Mouse (Mus musculus) limb, embryonic 11.5 days (tissue): Measurements from ENCODE around the gene Lbh. TPM values are rescaled to one million over a fixed set of nuclear protein-coding genes. Genes with fewer than 3 reads are reported as not detected.

ENCODE experiments used
- ATAC-seq: fragments of 200-750 bp; cut with Nextera tagmentation; 2 replicates; pipeline ENCODE4 v1.8.0; 2017; ENCODE audit warnings: low read depth; ENCODE audit not compliant: insufficient number of reproducible peaks, low FRiP score, low TSS enrichment
- DNase-seq: peaks from one replicate; pipeline ENCODE4 v3.0.0-alpha.2; 2015; ENCODE audit warnings: low spot score
- H3K27ac ChIP-seq: fragments of 300-500 bp; sonication (generic); replicated peaks from 2 replicates; pipeline ENCODE4 v1.5.1; 2014; ENCODE audit warnings: low read depth, mild to moderate bottlenecking, low read length
- H3K27me3 ChIP-seq: fragments of 300-500 bp; sonication (generic); 2 replicates; pipeline ENCODE4 v1.6.1; 2014; ENCODE audit warnings: mild to moderate bottlenecking, low read length, mixed read lengths; ENCODE audit not compliant: control insufficient read depth, insufficient read depth
- H3K36me3 ChIP-seq: fragments of 300-500 bp; sonication (generic); 2 replicates; pipeline ENCODE4 v1.6.1; 2014; ENCODE audit warnings: mild to moderate bottlenecking, low read length, moderate library complexity, mixed read lengths; ENCODE audit not compliant: control insufficient read depth, insufficient read depth
- H3K4me1 ChIP-seq: fragments of 300-500 bp; sonication (generic); 2 replicates; pipeline ENCODE4 v1.6.1; 2014; ENCODE audit warnings: low read length, mixed read lengths; ENCODE audit not compliant: control insufficient read depth, insufficient read depth
- H3K4me2 ChIP-seq: fragments of 300-500 bp; sonication (generic); 2 replicates; pipeline ENCODE4 v1.6.1; 2014; ENCODE audit warnings: low read depth, mild to moderate bottlenecking, moderate library complexity; ENCODE audit not compliant: severe bottlenecking
- H3K4me3 ChIP-seq: fragments of 300-500 bp; sonication (generic); 2 replicates; pipeline ENCODE4 v1.5.1; 2014; ENCODE audit warnings: low read depth, low read length
- H3K9ac ChIP-seq: fragments of 300-500 bp; sonication (generic); 2 replicates; pipeline ENCODE4 v1.6.1; 2014; ENCODE audit warnings: mild to moderate bottlenecking, low read length
- H3K9me3 ChIP-seq: fragments of 300-500 bp; sonication (generic); 2 replicates; pipeline ENCODE4 v1.6.1; 2016; ENCODE audit warnings: low read length; ENCODE audit not compliant: control insufficient read depth
- WGBS: fragments of 180-500 bp; shearing (Covaris S2); extraction: QIAGEN DNeasy Blood & Tissue Kit; methylation state at CpG from one replicate; pipeline ENCODE4 v1.1.7; 2014; 5-methylcytosine and 5-hydroxymethylcytosine counted together
- polyA plus RNA-seq: library from polyadenylated mRNA; unstranded; fragments of >200 nt; fragmentation: Nextera tagmentation; extraction: Ambion mirVana; gene quantifications from 2 replicates; pipeline ENCODE4 v1.2.1, GENCODE M21; 2014

The Lbh gene
- polyA plus RNA-seq, 1 experiment from 2014 or later = 3.6 TPM

GRCm38 (mm10) chr17:72976258-72977231, 58.4 kb downstream of the Lbh start:
- WGBS = 73% methylated on average over 11 of the region's 11 CpGs
- Histone ChIP-seq H3K27ac (no peak overlapping the region), H3K9me3 (no peaks in the 10 kb centered on the region), H3K9ac (no peak overlapping the region), H3K4me1 (no peaks in the 10 kb centered on the region), H3K27me3 (no peaks in the 10 kb centered on the region), H3K4me3 (no peak overlapping the region), H3K36me3 (no peaks in the 10 kb centered on the region), H3K4me2 (no peak overlapping the region)
- DNase-seq (no peak), ATAC-seq (no peak)

GRCm38 (mm10) chr17:72977616-72978015, 59.5 kb downstream of the Lbh start:
- DNase-seq = no peak
- no peak overlapping the region for H3K27ac ChIP-seq
- no peaks in the 10 kb centered on the region for H3K4me1 ChIP-seq
- no peaks in the 10 kb centered on the region for H3K27me3 ChIP-seq
- WGBS = 85% methylated on average over 1 of the region's 1 CpGs
- H3K9me3 ChIP-seq = no peaks in the 10 kb centered on the region
- H3K36me3 ChIP-seq = no peaks in the 10 kb centered on the region
- ATAC-seq = no peak
- no peak overlapping the region for H3K4me3 ChIP-seq
- H3K9ac ChIP-seq = no peak overlapping the region
- H3K4me2 ChIP-seq = no peak overlapping the region

GRCm38 (mm10) chr17:72982156-72982555, 64.1 kb downstream of the Lbh start:
- ATAC-seq (no peak), DNase-seq (no peak)
- Histone ChIP-seq H3K9ac (no peak overlapping the region), H3K9me3 (no peaks in the 10 kb centered on the region), H3K27me3 (no peaks in the 10 kb centered on the region), H3K27ac (no peak overlapping the region), H3K4me2 (no peak overlapping the region), H3K36me3 (no peaks in the 10 kb centered on the region), H3K4me3 (no peak overlapping the region), H3K4me1 (no peaks in the 10 kb centered on the region)
- 89% methylated on average over 6 of the region's 6 CpGs for WGBS

- no peak for ATAC-seq
These were observed 65.4 kb downstream of the Lbh start for GRCm38 (mm10) chr17:72983471-72983870.

GRCm38 (mm10) chr17:72989025-72989424, 70.9 kb downstream of the Lbh start:
- no peak overlapping the region for H3K4me3 ChIP-seq
- H3K4me1 ChIP-seq = no peaks in the 10 kb centered on the region
- no peak for DNase-seq
- WGBS = 88% methylated on average over 6 of the region's 6 CpGs
- H3K4me2 ChIP-seq = no peak overlapping the region
- H3K27ac ChIP-seq = no peak overlapping the region
- H3K9ac ChIP-seq = no peak overlapping the region
- no peak for ATAC-seq
- no peaks in the 10 kb centered on the region for H3K27me3 ChIP-seq
- no peaks in the 10 kb centered on the region for H3K9me3 ChIP-seq
- no peaks in the 10 kb centered on the region for H3K36me3 ChIP-seq

More at GRCm38 (mm10) chr17:72983471-72983870, 65.4 kb downstream of the Lbh start:
- no peaks in the 10 kb centered on the region for H3K36me3 ChIP-seq
- H3K4me1 ChIP-seq = no peaks in the 10 kb centered on the region
- H3K9ac ChIP-seq = no peak overlapping the region
- no peaks in the 10 kb centered on the region for H3K9me3 ChIP-seq
- H3K4me2 ChIP-seq = no peak overlapping the region
- H3K4me3 ChIP-seq = no peak overlapping the region
- DNase-seq = no peak
- H3K27me3 ChIP-seq = no peaks in the 10 kb centered on the region
- H3K27ac ChIP-seq = no peak overlapping the region
- WGBS = 91% methylated on average over 7 of the region's 7 CpGs

Other genes starting within 250 kb of the Lbh start
- gene Ypel5, start 81.9 kb upstream of the Lbh start, polyA plus RNA-seq = 37.2 and 38.2 TPM in 2 replicates
- 16.5 and 18.5 TPM in 2 replicates for gene Lclat1, start 189.7 kb downstream of the Lbh start, polyA plus RNA-seq